Mouse (Mus musculus): Measurements from ENCODE around the gene Pnkd.
A peak's percentile ranks its signal among the peaks of the same experiment; 100 is the strongest.
"Not testable (repeated sequence)": the region's sequence is repeated elsewhere in the genome, so short reads cannot be mapped to it uniquely, and the experiment has no call there.

Gene Pnkd

DNA sequence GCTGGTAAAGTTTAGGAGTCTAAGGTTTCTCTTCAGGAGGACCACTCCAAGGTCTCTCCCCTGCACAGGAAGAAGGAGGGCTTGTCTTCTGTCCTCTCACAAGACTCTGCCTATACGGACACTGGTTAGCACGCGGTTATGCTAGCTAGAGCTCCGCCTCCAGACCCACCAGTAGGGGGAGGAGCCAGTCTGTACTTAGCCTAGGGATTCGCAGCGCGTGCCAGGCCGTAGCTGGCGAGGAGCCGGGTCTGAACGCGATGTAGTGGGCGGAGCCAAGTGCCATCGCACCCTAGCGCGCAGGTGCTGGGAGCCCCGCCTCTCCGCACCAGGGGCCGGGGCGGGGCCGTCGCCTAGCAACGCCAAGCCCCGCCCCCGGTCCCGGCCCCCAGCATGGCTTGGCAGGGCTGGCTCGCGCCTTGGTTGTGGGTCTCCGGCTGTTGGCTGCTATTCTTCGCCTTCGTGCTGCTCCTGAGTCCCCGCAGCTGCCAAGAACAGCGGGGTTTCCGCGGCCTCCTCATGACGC is 47.6 kb downstream of the Pnkd start:
- peak; percentile 97 to 99 for DNase-seq

DNA sequence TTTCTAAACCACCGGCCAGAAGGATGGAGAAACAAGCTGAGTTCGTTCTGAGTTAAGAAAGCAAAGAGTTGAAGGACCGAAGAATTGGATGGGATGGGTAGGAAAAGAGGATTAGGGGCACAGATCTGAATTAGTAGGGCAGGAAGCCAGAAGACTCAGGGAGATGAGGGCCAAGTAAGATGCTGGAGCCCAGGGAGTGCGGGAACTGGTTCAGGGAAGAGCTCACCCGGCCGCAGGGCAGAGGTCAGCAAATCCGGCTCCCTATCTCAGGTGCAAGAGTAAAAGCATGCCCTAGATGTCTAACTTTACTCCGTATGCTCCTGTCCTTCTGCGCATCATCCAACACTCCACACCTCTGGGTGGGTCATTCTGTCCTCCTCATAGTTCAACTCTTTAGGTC is 48.2 kb downstream of the Pnkd start:
- peak; percentile 36 to 46 for DNase-seq

DNA sequence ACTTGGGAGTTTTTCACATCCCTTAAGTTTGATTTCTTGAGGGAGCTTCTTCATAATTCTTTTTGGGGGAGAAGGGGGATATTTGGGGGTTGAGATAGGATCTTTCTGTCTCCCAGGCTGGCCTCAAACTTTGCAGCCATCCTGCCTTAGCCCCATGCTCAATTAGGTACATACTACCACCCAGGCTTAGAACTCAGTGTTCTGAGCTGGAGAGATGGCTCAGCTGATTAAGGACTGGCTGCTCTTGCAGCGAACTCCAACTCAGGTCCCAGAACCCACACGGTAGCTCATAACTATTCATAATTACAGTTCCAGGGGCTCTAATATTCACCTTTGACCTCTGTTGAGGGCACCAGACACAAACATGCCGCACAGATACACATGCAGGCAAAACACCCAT is 49.9 kb downstream of the Pnkd start:
- DNase-seq, result no peak

DNA sequence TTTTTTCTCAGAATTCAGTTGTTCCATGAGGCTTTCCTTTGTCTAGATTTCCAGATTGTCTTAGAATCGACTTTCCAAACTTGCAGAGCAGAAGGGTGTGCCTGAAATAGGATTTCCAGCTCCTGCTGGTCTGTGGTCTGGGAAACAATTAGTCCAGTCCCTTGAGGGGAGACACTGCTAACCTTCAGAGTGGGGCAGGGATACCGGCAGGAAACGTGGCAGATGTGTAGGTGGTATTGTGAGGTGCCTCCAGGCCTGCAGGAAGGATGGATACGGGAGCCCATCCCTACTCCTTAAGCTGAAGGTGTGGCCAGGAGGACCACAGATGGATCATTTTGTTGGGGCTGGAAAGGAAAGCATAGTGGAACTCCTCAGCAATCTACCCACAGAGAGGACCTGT is 50.3 kb downstream of the Pnkd start:
- DNase-seq, result no peak

DNA sequence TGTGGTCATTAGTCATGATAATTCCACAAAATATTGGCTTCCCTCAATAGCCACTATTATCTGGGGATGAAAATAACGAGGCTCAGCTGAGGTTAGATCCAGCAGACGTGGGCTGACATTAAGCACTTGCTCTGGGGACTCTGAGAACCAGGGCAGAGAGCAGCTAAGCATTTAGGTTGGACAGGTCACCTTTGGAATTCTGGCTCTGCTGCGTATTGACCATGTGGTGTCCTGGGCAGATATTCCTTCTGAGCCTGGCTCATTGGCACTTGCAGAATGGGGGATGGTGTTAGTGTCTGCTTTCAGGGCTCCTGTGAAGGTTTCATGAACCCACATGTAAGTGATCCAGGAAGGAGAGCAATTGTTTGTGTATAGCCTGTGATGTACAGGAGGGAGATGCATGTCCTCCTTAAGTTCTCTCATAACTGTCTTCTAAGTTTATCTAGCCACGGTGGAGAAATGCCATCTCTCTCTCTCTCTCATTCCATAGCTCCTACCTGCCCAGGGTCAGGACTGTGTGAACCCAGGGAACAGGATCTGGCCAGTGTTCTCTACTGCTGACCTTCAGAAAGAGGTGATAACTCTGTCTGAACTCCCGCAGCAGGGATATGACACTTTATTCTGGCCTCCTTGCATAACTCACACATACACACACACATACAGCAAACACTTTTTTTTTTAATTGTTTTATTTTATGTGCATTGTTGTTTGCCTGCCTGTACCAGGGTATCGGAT is 50.9 kb downstream of the Pnkd start:
- peak; percentile 55 to 59 for DNase-seq

DNA sequence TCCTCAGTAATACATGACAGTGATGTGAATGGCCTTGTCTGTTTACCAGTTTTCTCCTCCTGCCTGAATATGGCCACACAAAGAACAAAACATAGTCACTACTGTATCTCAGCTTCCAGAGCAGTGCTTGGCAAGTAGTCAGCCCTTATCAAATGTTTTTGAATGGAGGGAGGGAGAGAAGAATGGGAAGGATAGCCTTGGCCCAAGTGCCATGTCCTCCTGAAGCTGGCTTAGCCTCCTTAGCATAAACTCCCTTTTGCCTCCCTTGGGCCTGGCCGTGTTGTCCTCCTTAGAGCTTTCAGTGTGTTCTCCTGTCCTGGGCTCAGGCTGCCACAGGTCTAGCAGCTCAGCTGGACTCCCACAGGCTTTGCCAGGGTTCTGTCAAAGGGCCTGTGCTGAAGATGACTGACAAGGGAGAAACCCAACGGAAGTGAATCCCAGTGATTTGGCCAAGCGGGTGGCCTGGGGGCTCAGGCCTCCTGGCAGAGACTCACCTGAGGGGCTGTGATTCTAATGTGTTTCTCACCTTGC is 52.6 kb downstream of the Pnkd start:
- DNase-seq, result no peak

DNA sequence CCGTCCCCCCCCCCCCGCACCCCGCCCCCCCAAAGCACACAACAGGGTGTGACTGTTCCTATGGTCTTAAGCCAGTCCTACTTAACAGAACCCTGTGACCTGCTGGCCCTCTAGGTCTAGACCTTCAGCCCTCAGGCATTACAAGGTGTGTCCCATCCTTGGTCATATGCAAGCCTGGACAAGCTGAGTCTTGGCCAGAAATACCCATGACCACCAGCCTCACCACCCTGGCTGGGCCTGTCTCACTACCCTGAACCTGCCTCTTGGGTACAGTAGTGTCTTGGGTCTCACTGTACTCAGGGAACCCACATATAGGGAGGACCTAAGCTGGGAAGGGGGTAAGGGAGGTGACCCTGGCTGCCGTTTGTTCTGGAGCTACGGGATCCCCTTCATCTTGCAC is 53.3 kb downstream of the Pnkd start:
- no peak for DNase-seq

DNA sequence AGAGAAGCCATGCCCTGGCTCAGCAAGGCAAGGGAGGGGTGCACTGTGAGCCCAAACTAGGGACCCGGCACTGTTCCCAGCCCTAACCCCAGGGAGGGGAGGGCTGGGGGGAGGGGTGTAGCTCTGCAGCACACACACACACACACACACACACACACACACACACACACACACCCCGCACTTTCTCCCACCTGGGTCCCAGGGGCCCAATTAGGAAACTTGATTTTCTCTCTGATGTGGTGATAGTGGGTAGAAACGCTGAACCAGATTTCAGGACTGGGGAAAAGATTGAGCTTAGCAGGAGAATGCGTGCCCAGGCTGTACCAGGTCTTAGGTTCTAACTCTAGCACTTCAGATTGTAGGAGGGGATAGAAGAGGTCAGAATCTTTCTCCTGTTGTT is 53.9 kb downstream of the Pnkd start:
- DNase-seq, result no peak

DNA sequence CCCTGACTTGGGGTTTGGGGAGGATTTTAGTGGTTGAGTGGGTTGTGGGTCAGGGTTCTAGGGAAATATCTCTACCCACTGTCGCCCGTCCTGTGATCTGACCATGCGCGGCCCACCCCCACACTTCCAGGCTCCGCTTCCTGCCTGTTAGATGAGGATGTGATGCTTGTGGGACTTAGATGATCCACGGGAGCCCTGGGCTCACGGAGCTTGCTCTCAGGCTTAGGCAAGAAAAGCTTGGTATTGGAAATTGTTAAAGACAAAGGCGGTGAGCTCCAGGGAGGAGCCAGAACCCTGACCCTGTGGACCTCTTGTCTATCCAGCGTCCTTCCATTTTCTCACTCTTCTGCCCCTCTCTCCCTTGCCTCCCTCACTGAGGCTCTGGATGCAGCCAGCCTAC is 55.2 kb downstream of the Pnkd start:
- no peak for DNase-seq

DNA sequence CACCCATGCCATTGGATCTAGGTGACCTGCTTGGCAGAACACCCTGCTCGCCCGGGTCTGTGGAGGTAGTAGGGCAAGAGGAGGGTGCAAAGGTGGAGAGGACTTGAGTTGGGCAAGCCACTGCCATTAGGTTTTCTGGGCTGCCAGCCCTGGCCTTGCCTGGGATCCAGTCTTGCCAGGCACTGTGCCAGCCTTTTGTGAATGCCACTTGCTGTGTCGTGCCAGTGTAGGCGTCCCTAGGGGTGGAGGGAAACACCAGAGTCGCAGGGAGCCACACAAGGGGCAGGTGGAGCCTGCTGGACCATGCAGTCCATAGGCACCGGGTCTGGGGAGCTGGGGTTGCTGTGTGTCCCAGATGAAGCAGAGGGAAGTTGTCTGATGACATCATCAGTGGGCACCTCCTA is 55.6 kb downstream of the Pnkd start:
- DNase-seq, result peak; percentile 87 to 90

DNA sequence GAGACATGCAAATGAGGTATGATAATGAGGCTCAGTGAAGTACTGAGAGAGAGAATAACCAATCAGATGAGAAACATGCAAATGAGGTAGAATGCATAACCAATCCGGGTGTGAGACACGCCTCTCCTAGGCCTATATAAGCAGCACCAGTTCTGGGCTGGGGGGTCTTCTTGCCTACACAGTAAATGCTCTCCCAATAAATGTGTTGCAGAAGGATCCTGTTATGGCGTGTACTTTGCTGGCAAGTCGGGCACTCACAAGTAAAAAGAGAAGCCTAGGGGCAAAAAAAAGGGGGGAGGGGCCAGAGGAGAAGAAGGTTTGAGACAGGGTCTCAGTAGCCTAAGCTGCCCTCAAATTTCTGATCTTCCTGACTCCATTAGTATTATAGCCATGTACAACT is 56.3 kb downstream of the Pnkd start:
- DNase-seq, result not testable (repeated sequence)

DNA sequence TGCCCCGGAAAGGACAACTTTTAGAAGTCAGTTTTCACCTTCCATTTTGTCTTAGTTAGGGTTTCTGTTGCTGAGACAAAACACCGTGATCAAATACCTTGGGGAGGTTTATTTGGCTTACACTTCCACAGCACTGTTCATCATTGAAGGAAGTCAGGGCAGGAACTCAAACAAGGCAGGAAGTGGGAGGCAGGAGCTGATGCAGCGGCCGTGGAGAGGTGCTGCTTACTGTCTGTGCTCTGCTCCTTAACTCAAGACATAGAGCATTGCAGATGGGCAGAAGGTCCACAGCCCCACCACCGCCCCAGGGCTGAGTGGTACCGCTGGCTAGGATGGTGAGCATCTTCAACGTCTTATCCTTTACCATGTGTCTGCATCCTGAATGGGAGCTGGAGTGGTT is 57.2 kb downstream of the Pnkd start:
- no peak for DNase-seq

DNA sequence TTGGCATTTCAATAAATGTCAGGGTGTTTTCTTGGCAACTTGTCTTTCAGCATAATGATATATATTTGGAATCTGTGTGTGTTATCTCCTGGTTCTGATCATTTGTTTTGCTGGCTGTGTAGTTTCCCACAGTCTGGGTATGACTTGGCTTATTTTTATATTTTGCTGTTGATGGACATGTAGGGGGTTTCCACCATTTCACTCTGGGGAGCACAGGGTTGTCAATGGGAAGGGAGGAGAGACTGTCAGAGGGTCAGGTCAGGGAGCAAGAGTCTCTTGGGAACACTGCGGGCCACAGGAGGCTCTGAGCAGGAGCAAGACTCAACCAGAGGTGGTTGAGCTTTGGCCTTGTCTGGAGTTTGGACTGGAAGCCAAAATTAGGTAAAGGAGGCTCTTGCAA is 57.6 kb downstream of the Pnkd start:
- peak in 1 of 2 experiments; percentile 30 for DNase-seq

DNA sequence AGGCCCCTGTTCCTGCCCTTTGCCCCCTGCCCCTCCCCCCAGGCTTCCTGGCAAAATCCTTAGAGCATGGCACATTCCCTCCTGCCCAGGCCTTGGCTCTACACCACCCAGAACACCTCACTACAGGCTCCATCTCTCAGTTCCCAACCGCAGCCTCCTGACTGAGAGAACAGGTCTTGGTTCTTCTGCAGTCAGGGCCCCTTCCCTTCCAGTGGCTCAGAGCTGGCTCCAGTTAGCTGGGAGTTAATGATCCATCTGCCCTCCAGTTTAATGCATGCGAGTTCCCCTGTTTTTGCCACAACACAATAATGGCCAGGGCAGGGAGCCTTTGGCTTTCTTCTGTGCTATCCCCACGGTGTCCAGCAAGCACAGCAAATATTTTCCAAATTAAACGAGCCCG is 58.4 kb downstream of the Pnkd start:
- peak; percentile 66 to 74 for DNase-seq

DNA sequence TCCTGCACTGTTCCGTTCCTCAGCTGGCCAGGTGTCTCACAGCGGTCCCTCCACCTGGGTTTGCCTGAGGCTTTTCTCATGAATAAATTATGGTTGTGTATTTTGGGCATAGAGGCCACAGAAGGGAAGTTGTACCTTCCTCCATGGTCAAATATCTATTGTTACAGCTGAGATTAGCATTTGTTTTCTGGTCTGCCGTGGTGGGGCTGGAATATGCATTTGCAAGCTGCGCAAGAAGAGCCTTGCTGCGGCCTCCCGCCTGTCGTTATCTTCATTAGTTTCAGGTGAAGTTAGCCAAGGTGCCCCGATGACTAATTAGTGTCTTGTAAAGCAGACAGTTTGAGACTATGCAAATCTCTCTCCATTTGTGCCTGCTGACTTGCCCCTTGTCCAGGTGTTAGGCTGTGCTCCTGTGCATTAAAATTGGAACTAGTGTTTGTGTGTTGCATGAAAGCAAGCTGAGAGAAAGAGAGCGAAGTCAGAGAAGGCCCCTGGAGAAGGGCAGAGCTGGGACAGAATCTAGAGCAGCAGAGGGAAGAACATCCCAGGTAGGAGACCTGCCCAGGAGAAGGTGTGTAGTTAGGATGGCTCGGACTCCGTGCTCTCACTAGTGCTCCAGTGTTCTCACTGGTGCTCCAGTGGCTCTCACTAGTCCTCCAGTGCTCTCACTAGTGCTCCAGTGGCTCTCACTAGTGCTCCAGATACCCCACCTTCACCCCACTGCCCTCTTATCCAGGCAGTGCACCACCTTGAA is 59.6 kb downstream of the Pnkd start:
- DNase-seq, result no peak

DNA sequence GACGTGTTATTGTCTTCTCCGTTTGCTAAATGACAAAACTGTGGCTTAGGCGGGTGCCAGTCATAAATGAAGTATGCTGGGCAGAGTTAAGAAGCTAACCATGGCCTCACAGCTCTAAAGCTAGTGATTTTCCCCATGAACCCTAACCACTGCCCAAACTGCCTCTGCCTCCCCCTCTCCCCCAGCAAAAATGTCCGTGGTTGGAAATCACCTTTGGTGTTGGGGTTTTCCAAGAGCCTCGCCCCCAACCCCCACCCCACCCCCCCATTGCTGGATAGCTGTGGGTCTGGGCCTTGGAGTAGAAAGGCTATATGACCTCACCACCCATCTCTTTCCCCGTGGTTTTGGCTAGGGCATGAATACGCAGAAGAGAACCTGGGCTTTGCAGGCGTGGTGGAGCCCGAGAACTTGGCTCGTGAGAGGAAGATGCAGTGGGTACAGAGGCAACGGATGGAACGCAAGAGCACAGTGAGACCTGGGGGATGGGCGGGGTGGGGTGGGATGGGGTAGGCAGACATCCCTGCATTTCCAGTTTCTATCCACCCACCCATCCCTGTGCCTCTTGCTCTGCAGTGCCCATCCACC is 66.5 kb downstream of the Pnkd start:
- DNase-seq, result no peak

DNA sequence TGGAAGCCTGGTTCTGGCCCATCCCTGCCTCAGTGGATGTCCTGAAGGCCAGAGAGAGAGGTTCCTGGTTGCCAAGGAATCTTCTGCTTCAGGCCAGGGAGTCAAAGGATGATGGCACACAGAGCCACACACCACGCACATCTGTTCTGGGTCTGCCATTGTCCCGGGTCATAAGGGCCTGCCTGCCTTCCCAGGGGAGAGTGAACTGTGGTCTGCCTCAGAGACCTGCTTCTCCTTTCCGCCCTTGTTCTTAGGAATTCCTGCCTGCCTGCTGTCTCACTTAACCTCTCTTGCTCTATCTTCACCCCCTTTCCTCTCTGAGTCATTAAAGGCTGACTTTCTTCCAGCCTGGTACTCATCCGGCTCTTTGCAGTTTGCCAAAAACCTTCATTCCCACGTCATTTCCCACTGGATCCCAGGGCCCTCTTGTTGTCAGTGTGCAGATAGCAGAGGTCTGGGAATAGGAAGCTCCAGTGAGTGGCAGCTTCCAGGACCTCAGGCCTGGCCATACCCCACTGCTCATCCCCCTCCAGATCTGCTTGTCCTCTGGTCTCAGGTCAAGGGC is 67.9 kb downstream of the Pnkd start:
- no peak for DNase-seq

DNA sequence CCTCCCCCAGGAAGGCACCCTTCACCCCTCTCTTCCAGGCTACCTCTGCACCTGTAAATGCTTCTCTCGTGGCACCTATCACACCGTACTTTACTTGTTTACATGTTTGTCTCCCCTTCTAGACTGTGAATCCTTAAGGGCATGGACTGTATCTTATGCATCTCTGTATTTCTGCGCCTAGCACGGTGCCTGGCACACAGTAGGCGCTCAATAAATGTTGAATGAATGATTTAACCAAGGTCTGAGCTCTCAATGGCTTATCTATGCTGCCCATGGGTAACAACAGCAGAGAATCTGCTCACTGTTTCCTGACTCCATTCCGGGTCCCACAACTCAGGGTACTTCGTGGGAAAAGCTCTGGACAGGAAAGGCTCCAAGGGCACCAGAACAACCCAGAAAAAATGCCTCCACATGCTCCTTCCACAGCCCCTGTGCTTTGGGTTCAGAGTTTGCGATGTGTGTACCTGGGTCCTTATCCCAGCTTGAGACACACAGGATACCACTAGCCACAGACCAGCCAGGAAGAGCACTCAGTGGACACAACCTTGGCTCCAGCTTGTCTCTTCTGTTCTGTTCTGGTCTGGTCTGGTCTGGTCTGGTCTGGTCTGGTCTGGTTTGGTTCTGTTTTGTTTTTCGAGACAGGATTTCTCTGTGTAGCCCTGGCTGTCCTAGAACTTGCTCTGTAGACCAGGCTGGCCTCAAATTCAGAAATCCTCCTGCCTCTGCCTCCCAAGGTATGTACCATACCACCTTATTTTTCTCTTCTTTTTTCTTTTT is 68.9 kb downstream of the Pnkd start:
- no peak for DNase-seq

DNA sequence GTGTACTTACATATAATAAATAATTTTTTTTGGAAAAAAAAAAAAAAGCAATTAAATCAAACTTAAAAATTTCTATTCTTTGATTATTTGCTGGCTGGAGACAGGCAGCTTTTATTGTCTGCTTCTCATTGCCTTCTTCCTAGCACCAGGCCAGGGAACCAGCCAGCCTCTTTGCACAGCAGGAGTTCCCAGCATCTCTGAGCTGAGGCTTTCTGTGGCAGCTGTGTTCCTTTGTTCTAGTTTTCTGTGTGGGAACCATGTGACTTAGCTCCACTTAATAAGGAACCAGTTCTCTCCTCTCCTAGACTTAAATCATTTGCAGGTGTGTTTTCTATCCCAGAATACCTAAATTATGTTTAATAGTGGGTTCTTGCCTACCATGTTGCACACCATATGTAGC is 72.8 kb downstream of the Pnkd start:
- no peak for DNase-seq

DNA sequence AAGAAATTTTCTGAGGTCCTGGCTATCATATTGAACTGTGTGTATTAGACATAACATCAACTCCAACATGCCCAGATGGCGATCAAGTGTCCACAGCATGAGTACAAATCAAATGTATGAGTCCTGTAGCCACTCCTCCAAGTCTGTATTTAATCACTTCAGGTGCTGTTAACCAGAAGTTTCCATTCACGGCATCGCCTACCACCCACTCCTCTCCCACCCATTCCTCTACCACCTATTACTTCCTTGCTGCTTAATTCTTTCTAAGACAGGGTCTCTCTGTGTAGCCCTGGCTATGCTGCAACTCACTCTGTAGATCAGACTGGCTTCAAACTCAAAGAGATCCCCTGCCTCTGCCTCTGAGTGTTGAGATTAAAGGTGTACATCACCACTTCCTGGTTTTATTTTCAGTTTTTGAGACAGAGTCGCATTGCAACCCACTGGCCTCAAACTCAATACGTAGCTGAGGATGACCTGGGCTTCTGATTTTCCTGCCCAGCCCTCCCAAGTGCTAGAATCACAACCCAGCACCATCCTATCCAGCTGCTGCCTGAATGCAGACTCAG is 75.3 kb downstream of the Pnkd start:
- DNase-seq, result no peak

DNA sequence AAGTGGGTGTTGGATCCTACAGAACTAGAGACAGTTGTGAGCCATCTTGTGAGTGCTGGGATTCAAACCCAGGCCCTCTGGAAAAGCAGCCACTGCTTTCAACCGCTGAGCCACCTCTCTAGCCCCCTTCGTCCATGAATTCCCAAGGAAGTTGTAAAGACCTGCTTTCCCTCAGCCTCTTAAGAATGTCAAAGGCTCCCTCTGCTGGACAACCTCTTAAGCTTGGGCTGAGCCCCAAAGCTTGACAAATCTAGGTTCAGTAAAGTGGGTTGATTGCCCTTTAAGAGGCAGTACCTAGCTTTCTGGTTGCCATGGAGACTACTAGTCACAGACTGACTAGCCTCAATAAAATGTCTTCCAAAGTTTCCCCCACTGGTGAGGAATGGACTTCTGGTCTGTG is 77.1 kb downstream of the Pnkd start, which contains the start of gene Catip:
Gene Catip, plus strand, starts transcription at position 297 of the 400 bp plus-strand sequence.
- DNase-seq, result peak; percentile 86 to 87

All from kidney, postnatal 36 days (tissue).